Mouse (Mus musculus): Measurements from ENCODE around the gene Sugp2.

Sugp2 gene

GRCm38 (mm10) chr8:70220911-70221310, 13.1 kb upstream of the Sugp2 start:
- CTCF ChIA-PET: no interaction called here

GRCm38 (mm10) chr8:70222041-70222440, 12.0 kb upstream of the Sugp2 start:
- CTCF ChIA-PET: no interaction called here

- CTCF ChIA-PET: no interaction called here
These were observed 10.7 kb upstream of the Sugp2 start for GRCm38 (mm10) chr8:70223341-70223740.

DNA sequence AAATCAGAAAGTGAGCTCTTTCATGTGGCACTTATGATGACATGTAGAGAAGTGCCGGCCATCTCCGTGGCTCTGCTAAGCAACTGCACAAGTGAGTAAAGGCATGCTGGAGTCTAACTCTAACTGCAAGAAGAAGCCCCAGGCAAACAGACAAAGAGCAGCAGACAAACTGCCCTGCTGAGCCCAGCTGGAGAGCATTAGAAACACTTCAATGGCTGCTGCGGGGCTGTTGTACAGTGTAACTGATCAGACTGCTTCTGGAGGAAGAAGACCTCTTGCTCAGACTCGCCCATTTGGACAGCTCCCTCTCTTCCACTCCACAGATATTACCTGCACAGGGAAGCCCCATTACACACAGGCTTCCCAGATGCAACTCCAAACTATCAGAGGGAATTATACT, 6.0 kb upstream of the Sugp2 start:
- CTCF ChIA-PET: no interaction called here

- CTCF ChIA-PET: no interaction called here
These were observed 3.2 kb upstream of the Sugp2 start for GRCm38 (mm10) chr8:70230837-70231236.

- CTCF ChIA-PET: no interaction called here
These were observed 420 bp upstream of the Sugp2 start for GRCm38 (mm10) chr8:70233606-70234005.

DNA sequence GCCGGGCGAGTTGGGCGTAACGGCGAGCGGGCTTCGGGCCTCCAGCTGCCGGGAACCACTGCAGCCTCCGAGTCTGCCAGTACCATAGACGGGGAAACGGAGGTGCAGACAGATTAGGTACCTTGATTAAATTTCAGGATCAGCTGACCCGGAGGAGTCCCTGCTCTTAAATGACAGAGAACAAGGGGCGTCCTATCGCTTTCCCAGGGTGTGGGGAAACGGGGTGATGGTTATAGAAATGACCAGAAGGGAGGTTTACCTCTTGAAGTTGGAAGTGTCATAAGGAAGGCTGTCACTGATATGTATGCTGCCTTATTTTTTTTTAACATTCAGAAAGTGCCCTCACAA, 729 bp downstream of the Sugp2 start:
- CTCF ChIA-PET: no interaction called here

GRCm38 (mm10) chr8:70237842-70238241, 3.8 kb downstream of the Sugp2 start:
- CTCF ChIA-PET: no interaction called here

GRCm38 (mm10) chr8:70240642-70241041, 6.6 kb downstream of the Sugp2 start:
- CTCF ChIA-PET: interaction anchor here (0.7 kb wide), 2 partner anchors 53 to 379 kb away, joined by 3 to 4 read pairs; no protein-coding TSS in a partner anchor

DNA sequence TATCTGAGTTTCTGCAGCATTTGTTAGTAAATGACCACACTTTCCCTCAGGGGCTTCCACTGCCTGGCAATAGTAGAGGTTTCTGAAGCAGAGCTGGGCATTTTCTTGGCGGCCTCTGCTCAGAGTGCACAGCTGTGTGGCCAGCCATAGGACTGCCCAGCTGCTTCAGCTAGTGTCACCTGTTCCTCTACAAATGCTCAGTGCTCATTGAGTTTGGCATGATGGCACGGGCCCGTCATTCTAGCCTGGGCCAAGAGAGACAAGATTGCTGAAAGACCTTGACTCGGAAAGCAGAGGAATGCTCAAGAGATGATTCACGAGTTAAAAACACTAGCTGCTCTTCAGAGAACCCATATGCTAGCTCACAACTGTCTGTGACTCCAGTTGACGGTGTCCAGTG, 12.6 kb downstream of the Sugp2 start:
- CTCF ChIA-PET: interaction anchor here (0.7 kb wide), 1 partner anchor 860 kb away, joined by 8 read pairs; no protein-coding TSS in a partner anchor

DNA sequence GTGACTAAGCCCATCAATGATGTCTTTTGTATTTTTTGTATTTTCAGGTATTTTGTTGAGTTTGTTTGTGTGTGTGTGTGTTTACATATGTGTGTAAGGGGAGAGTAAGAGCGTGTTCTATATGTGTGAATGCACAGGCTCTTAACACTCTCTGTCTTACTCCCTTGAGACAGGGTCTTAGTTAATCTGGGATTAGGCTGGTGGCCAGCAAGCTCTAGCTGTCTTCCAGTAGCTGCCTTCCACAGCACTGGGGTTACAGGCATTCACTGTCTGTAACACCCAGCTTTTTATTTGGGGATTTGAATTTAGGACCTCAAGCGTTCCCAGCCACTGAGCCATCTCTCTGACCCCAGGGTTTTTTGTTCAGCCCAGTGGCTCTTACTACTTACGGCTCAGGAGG, 13.8 kb downstream of the Sugp2 start:
- CTCF ChIA-PET: no interaction called here

GRCm38 (mm10) chr8:70254628-70255027, 20.6 kb downstream of the Sugp2 start:
- CTCF ChIA-PET: no interaction called here

DNA sequence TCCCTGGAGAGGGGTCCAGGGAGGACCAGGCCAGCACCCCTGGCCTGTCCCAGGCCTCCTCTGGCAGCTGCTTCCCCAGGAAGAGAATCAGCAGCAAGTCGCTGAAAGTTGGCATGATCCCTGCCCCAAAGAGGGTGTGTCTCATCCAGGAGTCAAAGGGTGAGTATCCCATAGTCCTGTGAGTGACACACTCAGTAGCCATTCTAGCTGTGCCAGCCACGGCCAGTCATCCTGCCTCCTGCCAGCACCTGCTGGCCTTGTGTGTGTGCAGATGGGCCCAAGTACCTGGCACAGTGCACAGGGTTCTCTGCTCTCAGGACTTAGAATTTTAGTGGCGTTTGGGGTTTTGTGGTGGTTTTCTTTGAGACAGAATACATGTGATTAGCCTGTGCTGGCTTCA, 23.4 kb downstream of the Sugp2 start:
- CTCF ChIA-PET: no interaction called here

DNA sequence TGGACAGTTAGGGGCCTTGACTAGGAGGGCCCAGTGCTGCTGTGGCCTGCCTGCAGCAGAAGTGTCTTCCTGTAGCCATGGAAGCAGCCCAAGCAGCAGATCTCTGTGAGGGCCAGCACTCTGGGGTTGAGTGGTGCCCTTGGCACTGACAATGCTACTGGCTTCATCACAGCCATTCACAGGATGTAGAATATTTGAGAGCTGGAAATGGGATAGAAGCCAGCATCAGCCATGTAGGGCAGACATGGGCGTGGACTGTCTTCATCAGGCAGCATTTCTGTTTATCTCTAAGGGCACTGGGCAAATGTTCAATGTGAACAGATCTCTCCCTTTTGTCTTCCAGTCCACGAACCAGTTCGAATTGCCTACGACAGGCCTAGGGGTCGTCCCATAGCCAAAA, 24.6 kb downstream of the Sugp2 start:
- CTCF ChIA-PET: no interaction called here

DNA sequence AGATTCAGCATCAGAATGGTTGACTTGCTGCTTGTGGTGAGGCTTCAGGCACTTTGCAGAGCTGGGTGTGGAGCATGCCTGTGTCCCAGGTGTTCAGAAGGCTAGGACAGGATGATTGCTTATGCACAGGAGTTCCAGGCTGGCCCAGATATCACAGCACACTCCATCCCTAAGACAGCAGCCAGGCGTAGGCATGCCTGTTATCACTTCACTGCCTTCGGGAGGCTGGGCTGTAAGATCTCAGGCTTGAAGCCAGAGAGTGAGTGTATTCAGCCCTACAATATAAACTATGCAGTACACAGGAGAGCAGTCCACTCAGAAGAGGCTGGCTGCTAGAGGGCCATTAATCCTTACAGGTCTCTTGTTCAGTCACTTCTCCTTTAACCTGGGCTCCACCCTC, 25.0 kb downstream of the Sugp2 start:
- CTCF ChIA-PET: no interaction called here

DNA sequence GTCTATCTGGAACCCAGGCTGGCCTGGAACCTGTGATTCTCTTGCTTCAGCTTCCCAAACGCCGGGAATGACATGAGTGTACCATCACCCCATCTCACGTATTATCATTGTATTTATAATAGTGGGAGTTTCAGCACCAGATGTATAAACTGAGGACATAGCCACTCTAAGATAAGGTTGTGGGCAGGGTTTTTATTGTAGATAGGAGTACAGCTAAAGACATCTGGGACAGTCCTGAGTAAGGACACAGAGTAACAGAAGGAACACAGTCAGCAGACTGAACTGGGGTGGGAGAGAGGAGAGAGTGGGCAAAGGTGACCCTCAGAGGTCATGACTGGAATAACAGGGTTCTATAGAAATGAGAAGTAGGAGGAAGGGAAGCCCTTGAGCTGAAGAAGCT, 33.6 kb downstream of the Sugp2 start:
- CTCF ChIA-PET: no interaction called here

GRCm38 (mm10) chr8:70268311-70268710, 34.3 kb downstream of the Sugp2 start:
- CTCF ChIA-PET: no interaction called here

DNA sequence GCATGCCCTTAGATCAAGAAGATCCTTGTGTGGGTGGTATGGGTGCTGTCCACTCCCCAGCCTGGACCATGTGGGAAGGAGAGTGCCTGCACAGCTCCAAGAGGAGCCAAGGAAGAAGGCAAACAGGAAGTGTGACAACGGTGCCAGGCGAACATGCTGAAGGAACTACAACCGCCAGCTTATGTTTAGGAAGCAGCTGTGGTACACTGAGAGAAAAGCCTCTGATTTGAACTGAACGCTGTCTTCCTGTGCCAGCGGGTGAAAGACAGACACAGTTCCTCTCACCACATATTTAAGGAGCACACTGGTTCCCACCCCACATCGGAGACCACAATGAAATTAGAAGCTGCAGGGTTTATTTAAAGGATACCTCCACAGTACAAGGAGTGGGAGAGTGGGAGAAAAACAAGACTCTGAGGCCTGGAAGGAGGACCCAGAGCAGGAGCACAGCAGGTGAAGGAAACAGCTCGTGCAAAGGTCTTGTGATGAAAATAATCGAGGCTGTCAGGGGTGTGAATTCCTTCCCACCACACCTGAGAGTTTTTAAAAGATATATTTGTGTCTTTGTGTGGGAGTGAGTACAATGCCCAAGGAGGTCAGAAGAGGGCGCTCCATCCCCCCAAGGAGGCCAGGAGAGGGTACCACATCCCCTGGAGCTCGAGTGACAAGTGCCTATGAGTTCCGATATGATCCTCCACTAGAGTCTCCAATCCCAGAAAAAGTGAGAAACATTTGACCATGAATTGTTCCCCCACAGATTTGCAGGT, 35.0 kb downstream of the Sugp2 start:
- CTCF ChIA-PET: interaction anchor here (0.6 kb wide), 1 partner anchor 332 kb away, joined by 3 read pairs; no protein-coding TSS in a partner anchor

DNA sequence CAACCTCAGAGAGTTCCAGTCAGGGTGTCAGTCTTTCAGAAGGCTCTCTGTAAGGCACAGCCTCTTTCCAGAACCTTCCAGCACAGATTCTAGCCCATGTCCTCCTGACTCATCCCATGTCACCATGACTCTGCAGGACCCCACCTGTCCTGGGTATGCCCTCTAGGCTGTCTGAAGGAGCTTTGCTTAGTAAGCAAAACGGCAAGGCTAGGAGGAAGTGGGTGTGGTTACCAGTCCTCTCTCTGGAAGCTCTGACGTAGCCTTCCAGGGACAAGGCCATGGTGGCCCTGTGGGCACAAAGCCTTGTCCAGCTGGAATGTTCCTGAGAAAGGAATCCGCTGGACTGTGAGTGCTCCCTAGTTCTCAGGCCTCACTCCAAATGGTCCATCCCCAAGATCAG, 38.9 kb downstream of the Sugp2 start:
- CTCF ChIA-PET: interaction anchor here (1.1 kb wide), 1 partner anchor 10 kb away, joined by 3 read pairs; no protein-coding TSS in a partner anchor

- CTCF ChIA-PET: no interaction called here
These were observed 40.3 kb downstream of the Sugp2 start for GRCm38 (mm10) chr8:70274350-70274749.

DNA sequence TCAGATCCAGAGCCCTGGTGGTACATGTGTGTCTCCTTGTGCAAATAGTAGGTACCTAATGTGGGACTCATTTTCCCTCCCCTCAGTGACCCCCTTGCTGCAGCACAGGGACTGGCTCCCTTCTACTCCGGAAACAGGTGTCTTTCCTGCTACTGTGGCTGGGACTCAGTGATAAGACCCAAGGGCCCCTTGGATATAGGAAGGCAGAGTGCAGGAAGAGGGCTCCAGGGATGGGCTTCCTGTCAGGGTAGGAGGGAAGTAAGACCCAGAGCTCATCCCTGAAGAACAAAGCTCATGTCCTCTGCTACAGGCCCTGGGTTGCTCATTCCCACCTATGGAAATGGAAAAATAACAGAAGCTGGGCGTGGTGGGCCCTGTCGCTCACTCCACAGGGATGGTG, 42.5 kb downstream of the Sugp2 start:
- CTCF ChIA-PET: no interaction called here

GRCm38 (mm10) chr8:70278175-70278574, 44.1 kb downstream of the Sugp2 start:
- CTCF ChIA-PET: no interaction called here

- CTCF ChIA-PET: interaction anchor here (0.6 kb wide), 1 partner anchor 9 kb away, joined by 3 read pairs; no protein-coding TSS in a partner anchor
These were observed 45.2 kb downstream of the Sugp2 start for GRCm38 (mm10) chr8:70279266-70279665.

DNA sequence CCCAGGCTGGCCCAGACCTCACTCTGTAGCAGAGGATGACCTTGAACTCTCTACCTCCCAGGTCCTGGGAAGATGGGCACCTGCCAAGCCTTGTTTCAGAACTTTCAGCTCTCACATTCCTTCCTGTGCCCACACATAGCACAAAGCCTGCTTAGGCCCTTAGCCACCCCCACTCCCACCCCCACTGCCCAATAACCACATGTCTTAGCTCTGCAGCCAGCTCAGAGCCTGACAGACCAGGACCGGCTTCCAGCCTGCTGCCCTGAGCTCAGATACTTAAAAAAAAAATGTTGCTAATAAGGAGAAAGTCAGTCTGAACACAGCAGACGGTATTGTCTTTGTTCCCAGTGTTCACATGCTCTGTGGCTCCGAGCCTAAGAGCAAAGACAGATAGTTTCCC, 47.0 kb downstream of the Sugp2 start:
- CTCF ChIA-PET: no interaction called here

Data from spleen, embryonic (tissue).